Mouse (Mus musculus) liver, adult 2 months (tissue): Measurements from ENCODE around the gene B2m. TPM values are rescaled to one million over a fixed set of nuclear protein-coding genes. Genes with fewer than 3 reads are reported as not detected.

Experiments
- DNase-seq: peaks from one replicate; pipeline ENCODE4 v3.0.0-alpha.2; 2011; ENCODE audit warnings: low read depth, low spot score; ENCODE audit errors: extremely low read depth
- H3K27ac ChIP-seq: fragments of 200-500 bp; replicated peaks from 2 replicates; pipeline ENCODE4 v1.5.1; 2012; ENCODE audit warnings: low read depth, mild to moderate bottlenecking, control low read depth, inconsistent platforms, low read length; ENCODE audit not compliant: insufficient read depth
- H3K27me3 ChIP-seq: fragments of 200-500 bp; 2 replicates; pipeline ENCODE4 v1.6.1; 2012; ENCODE audit warnings: mild to moderate bottlenecking, moderate library complexity, low read length, inconsistent platforms; ENCODE audit not compliant: control insufficient read depth, insufficient read depth
- H3K36me3 ChIP-seq: fragments of 200-500 bp; 2 replicates; pipeline ENCODE4 v1.6.1; 2012; ENCODE audit warnings: low read length, inconsistent platforms; ENCODE audit not compliant: control insufficient read depth, insufficient read depth
- H3K4me1 ChIP-seq: fragments of 200-500 bp; 2 replicates; pipeline ENCODE4 v1.6.1; 2011; ENCODE audit warnings: low read length; ENCODE audit not compliant: control insufficient read depth, insufficient read depth
- H3K4me3 ChIP-seq: fragments of 200-500 bp; 2 replicates; pipeline ENCODE4 v1.5.1; 2011; ENCODE audit warnings: low read depth, mild to moderate bottlenecking, control low read depth, low read length, moderate library complexity; ENCODE audit not compliant: insufficient read depth
- H3K79me2 ChIP-seq: fragments of 200-500 bp; 2 replicates; pipeline ENCODE4 v1.6.1; 2012; ENCODE audit warnings: inconsistent platforms, mild to moderate bottlenecking, low read length, moderate library complexity; ENCODE audit not compliant: control insufficient read depth, insufficient read depth
- H3K9ac ChIP-seq: fragments of 200-500 bp; 2 replicates; pipeline ENCODE4 v1.6.1; 2012; ENCODE audit warnings: low read depth, mild to moderate bottlenecking, control low read depth, inconsistent platforms, low read length
- CTCF ChIP-seq: fragments of 200-500 bp; IDR thresholded peaks from 2 replicates; pipeline ENCODE4 v1.5.1; 2011; ENCODE audit warnings: low read depth, low read length, control low read depth
- POLR2A ChIP-seq: fragments of 200-500 bp; IDR thresholded peaks from 2 replicates; pipeline ENCODE4 v1.6.1; 2011; ENCODE audit warnings: low read length, control low read depth; ENCODE audit not compliant: insufficient read depth; ENCODE audit errors: extremely low read depth
- WGBS: fragments of 180-500 bp; shearing (Covaris S2); methylation state at CpG from one replicate; pipeline ENCODE4 v1.1.7; 2018; 5-methylcytosine and 5-hydroxymethylcytosine counted together
- polyA plus RNA-seq: library from polyadenylated mRNA; depleted of rRNA; stranded (reverse); fragments of >200 nt; gene quantifications from 2 replicates; pipeline ENCODE4 v1.2.3, GENCODE M21; 2012
- total RNA-seq: library from RNA; depleted of rRNA; stranded (reverse); fragments of >200 nt; gene quantifications from 2 replicates; pipeline ENCODE4 v1.2.3, GENCODE M21; 2014

The B2m gene
- total and polyA plus RNA-seq, 2 experiments: 1,615 to 2,555 TPM

- Histone ChIP-seq H3K79me2 (peaks cover 5% of the 10 kb centered on the region; the same call in 1 of the 2 replicates), H3K27me3 (no peaks in the 10 kb centered on the region), H3K4me3 (peak within 1 kb of the TSS; percentile 93), H3K36me3 (peaks cover 6% of the 10 kb centered on the region), H3K4me1 (peaks cover 4% of the 10 kb centered on the region; the same call in 1 of the 2 replicates), H3K9ac (peak within 1 kb of the TSS; percentile 98), H3K27ac (peak within 1 kb of the TSS; percentile 79)
- peak; percentile 89 for DNase-seq
- WGBS: 1% methylated on average over 47 of the region's 47 CpGs
- no peak for TF ChIP-seq CTCF
- peak; percentile 93 for TF ChIP-seq POLR2A
Measured at GRCm38 (mm10) chr2:122117961-122118958, 29.2 kb upstream of the B2m start, which contains the start of gene Spg11. Spg11 (minus strand) TSS chr2:122118386.

DNA sequence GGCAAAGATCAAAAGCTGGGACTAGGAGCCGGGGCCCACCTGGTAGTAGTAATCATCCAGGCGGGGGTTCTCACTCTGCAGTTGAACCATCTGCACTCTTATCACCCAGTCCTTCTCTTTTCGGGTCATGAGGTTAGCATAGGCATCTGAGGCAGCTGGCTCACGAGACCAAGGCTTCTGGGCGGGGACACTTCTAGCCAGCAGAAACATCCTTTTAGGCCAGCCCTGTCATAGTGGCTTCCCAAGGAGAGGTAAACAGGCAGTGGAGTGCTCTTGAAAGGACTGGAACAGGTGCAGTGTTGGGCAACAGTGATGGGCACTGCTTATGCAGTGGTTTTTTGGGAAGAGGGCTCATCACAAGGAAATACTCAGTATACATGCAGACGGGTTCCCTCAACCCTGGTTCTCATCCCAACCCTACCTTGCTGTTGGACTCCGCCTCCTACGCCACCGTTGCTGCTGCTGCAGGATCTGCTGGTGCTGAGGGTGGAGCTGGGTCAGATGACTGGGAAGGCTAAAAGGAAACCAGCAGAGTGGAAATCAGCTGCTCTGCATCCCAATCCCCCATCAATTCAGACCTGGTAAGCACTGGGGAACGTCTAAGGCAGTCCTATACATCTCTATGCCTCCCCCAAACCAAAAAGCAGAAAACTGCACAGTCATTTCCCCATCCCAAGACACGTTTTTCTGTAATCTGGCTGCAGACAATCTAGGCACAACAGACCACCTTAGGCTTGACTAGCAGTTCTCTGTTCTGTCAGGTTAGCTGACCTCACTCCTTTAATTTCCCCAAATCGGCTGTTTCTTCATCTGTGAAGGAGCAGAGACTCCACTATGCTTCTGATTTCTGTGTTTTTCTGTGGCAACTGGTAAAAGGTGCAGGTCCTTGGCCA lies 21.6 kb upstream of the B2m start:
- no peak for DNase-seq
- TF ChIP-seq CTCF: no peak
- no peak for TF ChIP-seq POLR2A
- Histone ChIP-seq H3K36me3 (no peaks in the 10 kb centered on the region), H3K27ac (no peak overlapping the region), H3K4me3 (no peak overlapping the region), H3K79me2 (no peaks in the 10 kb centered on the region), H3K4me1 (no peaks in the 10 kb centered on the region; the same call in 1 of the 2 replicates), H3K9ac (no peak overlapping the region), H3K27me3 (no peaks in the 10 kb centered on the region)
- 75% methylated on average over 12 of the region's 12 CpGs for WGBS

GRCm38 (mm10) chr2:122126765-122127347 lies 20.6 kb upstream of the B2m start:
- no peak overlapping the region for H3K27ac ChIP-seq
- no peaks in the 10 kb centered on the region; the same call in 1 of the 2 replicates for H3K4me1 ChIP-seq
- no peaks in the 10 kb centered on the region for H3K36me3 ChIP-seq
- DNase-seq: no peak
- no peaks in the 10 kb centered on the region for H3K27me3 ChIP-seq
- H3K79me2 ChIP-seq: no peaks in the 10 kb centered on the region
- H3K4me3 ChIP-seq: no peak overlapping the region
- TF ChIP-seq CTCF (no peak), POLR2A (no peak)
- no peak overlapping the region for H3K9ac ChIP-seq
- WGBS: 53% methylated on average over 5 of the region's 5 CpGs

DNA sequence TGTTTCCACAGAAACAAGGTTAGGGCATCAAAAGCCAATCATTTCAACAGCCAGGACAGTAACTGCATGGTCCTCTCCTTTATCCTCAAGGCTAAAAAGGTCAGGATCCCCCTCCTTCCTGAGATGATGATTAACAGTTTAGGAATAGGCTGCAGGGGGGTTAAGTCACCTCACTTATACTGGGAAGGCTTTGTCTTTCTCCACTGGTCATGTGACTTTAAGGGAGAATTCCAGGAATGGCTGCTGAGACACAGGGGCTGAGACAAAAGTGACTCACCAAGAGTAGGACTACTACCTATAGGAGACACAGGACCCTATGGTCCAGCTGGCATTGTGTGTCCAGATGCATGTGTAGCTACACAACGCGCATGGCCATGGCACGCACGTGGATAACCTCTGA lies 19.9 kb upstream of the B2m start:
- Histone ChIP-seq H3K9ac (no peak overlapping the region), H3K4me3 (no peak overlapping the region), H3K4me1 (no peaks in the 10 kb centered on the region; the same call in 1 of the 2 replicates), H3K27ac (no peak overlapping the region), H3K79me2 (no peaks in the 10 kb centered on the region), H3K27me3 (no peaks in the 10 kb centered on the region), H3K36me3 (no peaks in the 10 kb centered on the region)
- 99% methylated on average over 4 of the region's 4 CpGs for WGBS
- no peak for DNase-seq
- TF ChIP-seq POLR2A (no peak), CTCF (no peak)

DNA sequence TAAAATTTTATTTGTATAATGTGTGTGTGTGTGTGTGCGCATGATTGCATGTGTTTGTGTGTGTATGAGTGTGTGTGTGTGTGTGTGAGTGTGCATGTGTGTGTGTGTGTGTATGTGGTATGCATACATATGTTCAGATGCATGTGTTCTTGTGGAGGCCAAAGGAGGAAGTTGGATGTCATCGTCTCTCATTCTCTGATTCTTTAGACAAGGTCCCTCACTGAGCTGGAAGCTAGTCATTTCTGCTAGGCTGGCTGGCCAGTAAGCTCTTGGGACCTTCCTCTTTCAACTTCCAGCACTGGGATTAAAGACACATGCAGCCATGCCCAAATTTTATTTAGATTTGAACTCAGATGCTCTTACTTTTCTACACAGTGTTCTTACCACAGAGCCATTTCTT lies 15.4 kb upstream of the B2m start:
- Histone ChIP-seq H3K36me3 (no peaks in the 10 kb centered on the region), H3K79me2 (no peaks in the 10 kb centered on the region), H3K27me3 (no peaks in the 10 kb centered on the region), H3K4me1 (no peaks in the 10 kb centered on the region), H3K27ac (no peak overlapping the region), H3K9ac (no peak overlapping the region), H3K4me3 (no peak overlapping the region)
- WGBS: 95% methylated on average over 2 of the region's 2 CpGs
- TF ChIP-seq POLR2A: no peak
- TF ChIP-seq CTCF: no peak
- DNase-seq: no peak
